Mouse (Mus musculus): ENCODE results near the gene Nme2. TPM values are rescaled to one million over a fixed set of nuclear protein-coding genes. Genes with fewer than 3 reads are reported as not detected.
"Not testable (repeated sequence)": the region's sequence is repeated elsewhere in the genome, so short reads cannot be mapped to it uniquely, and the experiment has no call there.

Nme2 gene
- total RNA-seq, 2 experiments from 2014 or later = 94.7 to 95.8 TPM

DNA sequence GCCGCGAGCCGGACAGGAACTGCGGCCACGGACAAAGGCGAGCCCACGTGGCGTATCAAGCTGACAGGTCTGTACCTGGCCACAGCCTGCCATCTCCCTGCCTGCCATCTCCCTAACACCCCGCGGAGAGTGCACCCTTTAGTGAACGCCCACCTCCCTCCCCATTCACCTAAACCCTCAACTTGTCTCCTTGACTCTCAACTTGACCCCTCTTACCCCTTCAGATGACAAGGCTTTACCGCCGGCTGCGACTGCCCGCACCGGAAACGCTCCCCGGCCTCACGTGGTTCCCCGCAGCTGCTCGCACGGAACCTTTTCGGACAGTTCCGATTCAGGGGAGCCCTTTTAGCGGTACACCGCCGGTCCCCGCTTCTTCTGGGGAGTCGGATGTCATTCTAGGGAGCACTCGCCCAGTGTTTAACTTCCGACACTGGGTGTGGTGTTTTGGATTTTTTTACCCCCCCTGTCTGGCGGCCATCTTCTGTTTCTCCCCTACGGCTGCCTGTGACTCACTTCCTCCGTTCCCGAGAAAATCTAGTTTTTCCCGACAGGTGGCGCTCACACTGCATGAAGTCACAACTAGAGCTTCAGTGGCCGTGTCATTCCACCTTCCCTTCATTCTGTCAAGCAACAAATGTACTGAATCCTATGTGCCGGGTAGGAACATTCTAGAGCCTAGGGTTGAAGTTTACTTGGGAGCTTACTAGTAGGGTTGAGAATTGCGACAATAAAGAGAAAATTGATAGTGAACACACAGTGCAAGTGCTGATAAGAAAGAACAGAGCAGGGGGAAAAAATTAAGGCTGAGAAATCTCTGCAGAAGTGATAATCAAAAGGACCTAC lies 12.2 kb upstream of the Nme2 start, which contains the start of the genes Gm20390 and Nme1:
TSS of gene Gm20390 (minus strand) at position 289 of the 843 bp plus-strand sequence.
TSS of gene Nme1 (minus strand) at position 517 of the 843 bp plus-strand sequence.
- DNase-seq (ENCODE audit: extremely low spot score in 1 of 2, low spot score in 1 of 2) = peak; percentile 98

DNA sequence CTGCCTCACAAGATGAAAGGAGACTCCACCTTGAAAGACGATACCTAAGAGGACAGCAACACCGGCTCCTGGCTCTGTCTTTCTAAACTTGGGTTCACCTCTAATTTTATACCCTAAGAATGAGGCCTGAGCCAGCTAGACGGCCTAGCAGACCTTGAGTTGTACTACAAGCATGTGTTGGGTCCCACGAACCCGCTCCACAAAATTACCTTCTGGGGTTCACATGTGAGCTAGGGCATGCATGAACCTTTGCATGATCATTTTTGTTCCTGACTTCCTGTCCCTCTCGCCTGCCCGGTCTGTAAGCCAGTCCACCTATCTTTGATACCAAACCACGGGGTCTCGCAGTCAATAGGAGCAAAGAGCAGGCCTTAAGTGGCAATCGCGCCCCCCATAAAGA lies 11.3 kb upstream of the Nme2 start:
- no peak for DNase-seq (ENCODE audit: extremely low spot score in 1 of 2, low spot score in 1 of 2)

DNA sequence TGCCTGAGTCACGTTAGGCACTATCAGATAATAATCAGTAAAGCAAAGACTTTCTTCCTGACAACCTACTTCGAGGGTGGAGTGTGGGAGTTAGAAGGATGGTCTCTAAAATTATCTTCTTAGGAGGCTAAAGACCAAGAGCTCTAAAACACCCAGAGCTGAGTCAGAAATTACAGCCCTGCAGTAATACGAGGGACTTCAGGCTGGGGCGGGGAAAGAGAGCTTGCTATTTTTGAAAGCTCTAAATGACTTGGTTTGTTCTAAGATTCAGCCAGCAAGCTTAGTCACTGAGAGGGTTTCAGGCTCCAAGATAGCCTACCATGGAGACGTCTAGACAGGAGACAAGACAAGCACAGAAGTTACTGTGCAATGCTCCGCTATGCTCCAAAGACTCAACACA lies 9.3 kb upstream of the Nme2 start:
- DNase-seq (ENCODE audit: extremely low spot score in 1 of 2, low spot score in 1 of 2) = no peak

DNA sequence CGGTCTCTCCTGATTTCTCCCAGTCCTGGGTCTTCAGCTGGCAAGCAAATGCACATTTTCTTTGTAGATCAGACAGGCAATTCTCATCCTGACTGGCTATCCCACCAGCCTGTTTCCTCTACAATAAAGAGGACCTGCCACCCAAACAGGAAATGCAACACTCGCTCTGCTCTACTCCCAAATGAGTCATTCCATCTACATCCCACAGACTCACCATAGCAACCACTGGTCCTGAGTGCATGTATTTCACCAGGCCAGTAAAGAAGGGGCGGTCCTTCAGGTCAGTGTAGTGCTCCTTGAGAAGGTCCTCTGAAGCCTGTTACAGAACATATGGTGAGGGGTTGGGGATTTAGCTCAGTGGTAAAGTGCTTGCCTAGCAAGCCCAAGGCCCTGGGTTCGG lies 7.0 kb upstream of the Nme2 start:
- DNase-seq (ENCODE audit: extremely low spot score in 1 of 2, low spot score in 1 of 2) = no peak

- DNase-seq (ENCODE audit: extremely low spot score in 1 of 2, low spot score in 1 of 2) = no peak
These were observed 5.4 kb upstream of the Nme2 start for GRCm38 (mm10) chr11:93961482-93961881.

DNA sequence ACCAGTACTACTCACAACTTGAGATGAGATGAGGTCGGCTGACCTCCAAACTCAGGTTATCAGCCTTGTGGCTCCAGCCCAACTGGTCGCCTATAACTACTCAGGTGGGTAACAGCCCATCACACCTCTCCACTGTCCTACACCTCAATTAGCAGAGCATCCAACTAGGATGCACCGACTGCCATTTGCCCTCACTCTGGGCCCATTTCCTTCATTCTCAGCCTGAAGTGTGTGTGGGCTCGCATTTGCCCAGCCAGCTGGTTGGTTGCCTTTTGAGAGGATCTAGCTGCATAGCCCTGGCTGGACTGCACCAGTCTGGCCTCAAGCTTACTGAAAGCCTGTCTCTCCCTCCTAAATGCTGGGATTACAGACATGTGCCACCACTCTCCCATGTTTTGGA lies 1.7 kb upstream of the Nme2 start:
- DNase-seq (ENCODE audit: extremely low spot score in 1 of 2, low spot score in 1 of 2) = no peak

DNA sequence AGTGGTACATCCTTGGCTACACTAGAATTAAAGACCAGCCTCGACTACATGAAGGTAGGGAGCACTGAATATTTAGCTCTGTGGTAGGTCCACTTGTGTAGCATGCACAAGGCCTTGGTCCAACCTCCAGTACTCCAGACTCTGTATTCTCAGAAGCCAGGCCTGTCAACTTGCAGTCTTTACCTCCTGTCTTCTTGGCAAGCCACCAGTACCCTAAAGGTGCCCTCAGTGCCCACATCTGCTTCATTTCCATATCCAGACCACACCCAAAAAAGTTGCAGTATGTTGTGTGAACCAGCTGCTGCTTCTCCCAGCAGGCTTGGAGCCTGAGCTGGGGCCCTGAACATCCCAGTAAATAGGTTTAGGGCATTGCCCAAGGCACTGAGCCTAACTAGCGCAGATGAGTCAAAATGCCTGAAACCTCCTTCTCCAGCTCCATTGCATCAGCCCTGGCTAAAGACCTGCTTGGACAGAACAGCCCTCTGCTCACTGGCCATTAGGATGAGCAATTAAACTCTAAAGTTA lies 1.0 kb upstream of the Nme2 start:
- DNase-seq (ENCODE audit: extremely low spot score in 1 of 2, low spot score in 1 of 2) = no peak

GRCm38 (mm10) chr11:93955256-93956150 lies 556 bp downstream of the Nme2 start:
- DNase-seq (ENCODE audit: extremely low spot score in 1 of 2, low spot score in 1 of 2) = peak; percentile 75 to 79

- no peak for DNase-seq (ENCODE audit: extremely low spot score in 1 of 2, low spot score in 1 of 2)
These were observed 1.3 kb downstream of the Nme2 start for GRCm38 (mm10) chr11:93954738-93955255.

DNA sequence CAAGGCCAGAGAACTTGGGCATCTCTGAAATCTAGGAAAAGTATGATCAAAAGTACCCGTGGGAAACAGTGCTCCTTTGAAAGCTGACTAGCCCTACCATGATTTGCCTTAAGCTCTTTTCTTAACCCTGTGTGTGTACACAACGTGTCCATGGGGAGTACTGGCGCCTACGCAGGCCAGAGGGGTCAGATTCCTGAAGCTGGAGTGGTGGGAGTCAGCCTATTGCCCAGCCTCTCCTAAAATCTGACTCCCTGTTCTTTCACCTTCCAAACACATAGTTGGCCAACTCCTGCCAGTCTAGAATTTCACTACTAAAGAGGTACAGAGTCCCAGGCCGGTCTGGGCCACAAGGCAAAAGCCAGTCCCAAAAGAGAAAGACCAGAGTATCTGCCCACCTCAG lies 3.7 kb downstream of the Nme2 start:
- DNase-seq (ENCODE audit: extremely low spot score in 1 of 2, low spot score in 1 of 2) = no peak

DNA sequence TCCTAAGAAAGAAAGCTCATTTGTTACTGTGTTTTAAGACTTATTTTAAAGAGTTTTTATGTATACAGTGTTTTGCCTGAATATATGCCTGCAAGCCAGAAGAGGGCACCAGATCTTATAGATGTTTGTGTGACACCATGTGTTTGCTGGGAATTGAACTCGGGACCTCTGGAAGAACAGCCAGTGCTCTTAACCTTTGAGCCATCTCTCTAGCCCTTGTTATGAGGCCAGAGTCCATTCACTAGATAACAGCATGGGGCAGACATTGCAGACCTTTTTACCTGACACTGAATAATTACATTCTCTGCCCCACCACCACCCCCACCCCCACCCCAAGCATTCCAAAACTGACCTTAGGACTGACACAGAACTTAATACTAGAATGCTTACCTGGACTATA lies 6.0 kb downstream of the Nme2 start:
- no peak for DNase-seq (ENCODE audit: extremely low spot score in 1 of 2, low spot score in 1 of 2)

DNA sequence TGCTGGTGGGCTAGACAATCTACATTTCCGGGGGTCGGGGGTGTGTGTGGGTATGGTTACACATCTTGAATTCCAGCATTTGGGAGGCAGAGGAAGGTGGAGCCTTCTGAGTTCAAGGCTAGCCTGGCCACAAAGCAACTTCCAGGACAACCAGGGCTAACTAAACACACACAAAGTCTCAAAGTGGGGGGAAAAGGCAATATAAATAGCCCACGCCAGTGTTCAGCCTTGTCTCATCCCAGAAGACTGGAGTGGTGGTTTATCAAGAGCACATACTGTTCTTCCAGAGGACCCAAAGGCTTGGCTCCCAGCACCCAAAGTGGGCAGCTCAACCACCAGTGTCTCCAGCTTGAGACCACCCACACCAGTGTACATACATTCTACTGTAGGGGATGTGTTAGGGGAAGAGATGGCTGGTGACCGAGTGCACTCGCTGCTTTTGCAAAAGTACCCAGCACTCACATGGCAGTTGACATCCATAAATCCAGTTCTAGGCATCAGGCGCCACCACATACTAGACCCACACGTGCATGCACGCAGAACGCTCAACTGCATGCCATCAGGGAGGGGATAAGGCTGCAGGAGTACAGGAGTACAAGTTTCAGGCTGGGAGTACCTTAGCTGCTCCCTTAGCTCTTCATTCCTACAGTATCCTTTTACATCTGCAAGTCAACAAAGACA lies 7.0 kb downstream of the Nme2 start:
- no peak for DNase-seq (ENCODE audit: extremely low spot score in 1 of 2, low spot score in 1 of 2)

DNA sequence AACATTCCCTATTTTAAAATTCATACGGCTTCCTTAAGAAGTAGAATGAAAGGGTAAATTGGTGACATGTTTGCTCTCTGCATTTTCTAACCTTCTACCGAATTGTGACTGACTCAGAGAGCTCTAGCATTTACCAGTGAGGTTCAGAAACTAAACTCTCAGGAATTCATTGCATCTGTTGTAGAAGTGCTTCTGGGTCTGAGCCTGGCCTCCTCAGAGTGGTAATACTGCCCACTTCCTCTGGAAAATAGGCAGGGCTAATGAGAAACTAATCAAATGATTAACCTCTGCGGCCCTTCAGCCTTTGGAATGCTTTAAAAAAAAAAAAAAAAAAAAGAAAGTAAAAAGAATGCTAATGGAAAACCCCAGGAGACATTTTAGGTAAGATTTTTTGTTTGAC lies 11.1 kb downstream of the Nme2 start:
- DNase-seq (ENCODE audit: extremely low spot score in 1 of 2, low spot score in 1 of 2) = no peak

GRCm38 (mm10) chr11:93940906-93941305 lies 15.2 kb downstream of the Nme2 start:
- DNase-seq (ENCODE audit: extremely low spot score in 1 of 2, low spot score in 1 of 2) = no peak

DNA sequence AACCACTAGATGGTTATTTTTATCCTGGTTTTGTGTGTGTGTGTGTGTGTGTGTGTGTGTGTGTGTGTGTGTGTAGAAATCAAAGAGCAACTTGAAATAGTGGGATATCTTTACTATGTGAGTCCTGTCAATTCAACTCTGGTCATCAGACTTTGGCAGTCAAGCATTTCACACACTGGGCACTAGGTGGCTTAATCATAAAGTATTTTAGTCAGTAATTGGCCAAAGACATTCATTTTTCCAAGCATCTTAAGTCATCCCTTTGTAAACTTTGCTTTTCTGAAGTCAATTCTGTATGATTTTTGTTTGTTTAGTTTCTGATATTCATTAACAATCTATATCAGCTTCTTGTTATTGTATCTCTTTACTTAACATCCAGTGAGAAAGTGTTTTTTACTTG lies 27.0 kb downstream of the Nme2 start:
- DNase-seq (ENCODE audit: extremely low spot score in 1 of 2, low spot score in 1 of 2) = no peak

DNA sequence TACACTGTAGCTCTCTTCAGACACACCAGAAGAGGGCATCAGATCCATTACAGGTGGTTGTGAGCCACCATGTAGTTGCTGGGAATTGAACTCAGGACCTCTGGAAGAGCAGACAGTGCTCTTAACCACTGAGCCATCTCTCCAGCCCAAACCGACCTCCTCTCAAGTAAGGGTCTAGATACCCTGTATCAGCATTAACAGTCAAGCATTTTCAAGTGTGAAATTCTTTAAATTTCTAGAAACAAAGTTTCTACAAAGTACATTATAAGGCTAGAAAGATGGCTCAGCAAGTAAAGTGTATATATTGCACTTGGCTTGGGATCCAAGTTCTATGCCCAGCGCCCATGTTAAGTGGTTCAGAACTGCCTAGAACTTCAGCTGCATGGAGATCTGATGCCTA lies 41.0 kb downstream of the Nme2 start:
- DNase-seq (ENCODE audit: extremely low spot score in 1 of 2, low spot score in 1 of 2) = not testable (repeated sequence)

DNA sequence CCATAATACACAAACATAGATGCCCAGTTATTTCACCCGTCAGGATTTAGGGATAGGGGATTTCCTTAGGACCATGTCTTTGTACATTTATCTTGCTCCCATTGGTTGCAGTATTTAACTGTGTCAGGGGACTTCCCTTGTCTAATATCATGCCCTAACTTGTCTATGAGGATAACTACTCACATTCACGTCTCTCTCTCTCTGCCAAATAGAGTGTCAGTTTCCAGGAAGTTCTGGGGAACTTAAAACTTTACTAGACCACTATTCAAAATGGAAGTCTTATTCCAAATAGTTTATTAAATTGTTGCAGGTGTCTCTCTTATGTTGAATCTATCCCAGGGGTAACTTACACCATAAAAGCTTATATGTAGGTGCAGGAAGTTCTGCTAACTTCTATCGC lies 44.5 kb downstream of the Nme2 start:
- DNase-seq (ENCODE audit: extremely low spot score in 1 of 2, low spot score in 1 of 2) = no peak

- no peak for DNase-seq (ENCODE audit: extremely low spot score in 1 of 2, low spot score in 1 of 2)
These were observed 47.2 kb downstream of the Nme2 start for GRCm38 (mm10) chr11:93908829-93909228.

GRCm38 (mm10) chr11:93907839-93908238 lies 48.2 kb downstream of the Nme2 start:
- no peak for DNase-seq (ENCODE audit: extremely low spot score in 1 of 2, low spot score in 1 of 2)

DNA sequence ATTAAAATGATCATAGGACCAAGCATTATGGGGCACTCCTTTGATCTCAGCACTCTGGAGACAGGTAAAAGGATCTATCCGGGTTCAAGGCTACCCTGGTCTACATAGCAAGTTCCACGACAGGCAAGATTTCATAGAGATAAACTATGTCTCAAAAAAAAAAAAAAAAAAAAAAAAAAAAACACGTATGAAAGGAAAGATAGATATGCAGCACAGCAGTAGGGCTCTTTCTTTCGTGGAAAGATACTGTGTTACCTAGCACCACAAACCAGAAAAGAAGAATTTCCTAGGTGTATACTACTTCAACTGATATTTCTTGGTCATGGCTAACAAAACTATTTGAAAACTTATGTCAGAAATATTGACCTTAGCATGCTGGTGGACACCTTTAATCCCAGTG lies 49.2 kb downstream of the Nme2 start:
- DNase-seq (ENCODE audit: extremely low spot score in 1 of 2, low spot score in 1 of 2) = no peak

Measured in layer of hippocampus, postnatal 25 days (tissue).